Mouse (Mus musculus): ENCODE measurements around the gene Rims1. TPM values are rescaled to one million over a fixed set of nuclear protein-coding genes. Genes with fewer than 3 reads are reported as not detected.

The Rims1 gene
- polyA plus RNA-seq, 1 experiment from 2014 or later: 0.08 TPM

GRCm38 (mm10) chr1:22377652-22378051, 428.1 kb downstream of the Rims1 start:
- DNase-seq (ENCODE audit: low spot score): no peak

- DNase-seq (ENCODE audit: low spot score): no peak
Measured at GRCm38 (mm10) chr1:22377062-22377461, 428.7 kb downstream of the Rims1 start.

- no peak for DNase-seq (ENCODE audit: low spot score)
Measured at GRCm38 (mm10) chr1:22356209-22356608, 449.6 kb downstream of the Rims1 start.

GRCm38 (mm10) chr1:22353687-22354086, 452.1 kb downstream of the Rims1 start:
- no peak for DNase-seq (ENCODE audit: low spot score)

- DNase-seq (ENCODE audit: low spot score): no peak
Measured at GRCm38 (mm10) chr1:22338914-22339313, 466.9 kb downstream of the Rims1 start.

GRCm38 (mm10) chr1:22320941-22321676, 484.7 kb downstream of the Rims1 start:
- no peak for DNase-seq (ENCODE audit: low spot score)

- DNase-seq (ENCODE audit: low spot score): no peak
Measured at GRCm38 (mm10) chr1:22315537-22315936, 490.3 kb downstream of the Rims1 start.

GRCm38 (mm10) chr1:22311471-22311870, 494.3 kb downstream of the Rims1 start:
- DNase-seq (ENCODE audit: low spot score): no peak

GRCm38 (mm10) chr1:22306519-22306918, 499.3 kb downstream of the Rims1 start:
- DNase-seq (ENCODE audit: low spot score): no peak

- DNase-seq (ENCODE audit: low spot score): no peak
Measured at GRCm38 (mm10) chr1:22305932-22306331, 499.9 kb downstream of the Rims1 start.

- no peak for DNase-seq (ENCODE audit: low spot score)
Measured at GRCm38 (mm10) chr1:22293953-22294352, 511.8 kb downstream of the Rims1 start.

GRCm38 (mm10) chr1:22293310-22293709, 512.5 kb downstream of the Rims1 start:
- no peak for DNase-seq (ENCODE audit: low spot score)

GRCm38 (mm10) chr1:22286807-22287206, 519.0 kb downstream of the Rims1 start:
- DNase-seq (ENCODE audit: low spot score): no peak

- DNase-seq (ENCODE audit: low spot score): no peak
Measured at GRCm38 (mm10) chr1:22279954-22280353, 525.8 kb downstream of the Rims1 start.

GRCm38 (mm10) chr1:22274081-22274480, 531.7 kb downstream of the Rims1 start:
- DNase-seq (ENCODE audit: low spot score): no peak

GRCm38 (mm10) chr1:22270131-22270530, 535.7 kb downstream of the Rims1 start:
- no peak for DNase-seq (ENCODE audit: low spot score)

GRCm38 (mm10) chr1:22268581-22269359, 537.0 kb downstream of the Rims1 start:
- peak; percentile 72 for DNase-seq (ENCODE audit: low spot score)

- no peak for DNase-seq (ENCODE audit: low spot score)
Measured at GRCm38 (mm10) chr1:22266491-22266890, 539.3 kb downstream of the Rims1 start.

GRCm38 (mm10) chr1:22265528-22265927, 540.3 kb downstream of the Rims1 start:
- no peak for DNase-seq (ENCODE audit: low spot score)

- DNase-seq (ENCODE audit: low spot score): no peak
Measured at GRCm38 (mm10) chr1:22262169-22262950, 543.4 kb downstream of the Rims1 start.

- DNase-seq (ENCODE audit: low spot score): no peak
Measured at GRCm38 (mm10) chr1:22261702-22262101, 544.1 kb downstream of the Rims1 start.

GRCm38 (mm10) chr1:22260291-22260690, 545.5 kb downstream of the Rims1 start:
- DNase-seq (ENCODE audit: low spot score): no peak

Measured in thymus, postnatal 0 days (tissue).